Mouse (Mus musculus) lung, embryonic 14.5 days (tissue): ENCODE results near the gene Ccdc85a. TPM values are rescaled to one million over a fixed set of nuclear protein-coding genes. Genes with fewer than 3 reads are reported as not detected.

Experiments used
- ATAC-seq: fragments of 200-750 bp; cut with Nextera tagmentation; 2 replicates; pipeline ENCODE4 v1.8.0; 2017; ENCODE audit warnings: mild to moderate bottlenecking, moderate TSS enrichment, moderate library complexity; ENCODE audit not compliant: insufficient read depth
- DNase-seq: peaks from one replicate; pipeline ENCODE4 v3.0.0-alpha.2; 2015
- H3K27ac ChIP-seq: fragments of 300-500 bp; sonication (generic); 2 replicates; pipeline ENCODE4 v1.5.1; 2014; ENCODE audit warnings: low read depth, mild to moderate bottlenecking, moderate library complexity
- H3K27me3 ChIP-seq: fragments of 300-500 bp; sonication (generic); 2 replicates; pipeline ENCODE4 v1.6.1; 2014; ENCODE audit warnings: low read length, control low read depth; ENCODE audit not compliant: insufficient read depth
- H3K36me3 ChIP-seq: fragments of 300-500 bp; sonication (generic); 2 replicates; pipeline ENCODE4 v1.6.1; 2014; ENCODE audit warnings: control low read depth; ENCODE audit not compliant: insufficient read depth
- H3K4me1 ChIP-seq: fragments of 300-500 bp; sonication (generic); 2 replicates; pipeline ENCODE4 v1.6.1; 2014; ENCODE audit warnings: antibody characterized with exemption, control low read depth; ENCODE audit not compliant: insufficient read depth
- H3K4me2 ChIP-seq: fragments of 300-500 bp; sonication (generic); 2 replicates; pipeline ENCODE4 v1.6.1; 2014; ENCODE audit warnings: mild to moderate bottlenecking
- H3K4me3 ChIP-seq: fragments of 300-500 bp; sonication (generic); 2 replicates; pipeline ENCODE4 v1.5.1; 2014; ENCODE audit warnings: low read depth, low read length
- H3K9ac ChIP-seq: fragments of 300-500 bp; sonication (generic); 2 replicates; pipeline ENCODE4 v1.6.1; 2014
- H3K9me3 ChIP-seq: fragments of 300-500 bp; sonication (generic); 2 replicates; pipeline ENCODE4 v1.6.1; 2016; ENCODE audit warnings: low read depth, low read length, control low read depth
- CTCF ChIP-seq: IDR thresholded peaks from 2 replicates; pipeline ENCODE4 v1.5.1; 2016; ENCODE audit warnings: antibody characterized with exemption, low read depth
- WGBS: fragments of 180-500 bp; shearing (Covaris S2); extraction: QIAGEN DNeasy Blood & Tissue Kit; methylation state at CpG from one replicate; pipeline ENCODE4 v1.1.7; 2014; 5-methylcytosine and 5-hydroxymethylcytosine counted together
- polyA plus RNA-seq: library from polyadenylated mRNA; unstranded; fragments of >200 nt; fragmentation: Nextera tagmentation; extraction: Ambion mirVana; gene quantifications from 2 replicates; pipeline ENCODE4 v1.2.1, GENCODE M21; 2014

Ccdc85a gene
- polyA plus RNA-seq, 1 experiment from 2014 or later: 4.4 TPM

DNA sequence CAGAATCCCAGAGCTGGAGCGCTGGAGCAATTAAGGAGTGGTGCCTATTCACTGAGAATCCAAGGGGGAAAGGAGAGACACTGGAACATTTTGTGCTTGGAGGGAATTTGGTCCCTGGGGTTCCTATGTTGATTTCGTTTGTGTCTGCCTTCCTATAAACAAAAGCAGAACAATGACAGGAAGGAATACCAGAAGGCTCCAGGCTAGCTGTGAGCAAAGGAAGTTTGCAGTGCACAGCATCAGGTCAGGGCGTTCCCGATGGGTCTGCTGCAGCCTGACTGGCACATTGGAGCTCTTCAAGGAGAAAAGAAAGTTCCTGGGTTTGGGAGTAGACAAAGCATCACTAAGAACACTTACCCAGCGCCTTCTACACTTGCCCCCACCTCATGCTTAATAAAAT is 1.9 kb downstream of the Ccdc85a start:
- H3K27ac ChIP-seq: no peak overlapping the region
- H3K27me3 ChIP-seq: peaks cover 28% of the 10 kb centered on the region
- H3K36me3 ChIP-seq: no peaks in the 10 kb centered on the region
- no peaks in the 10 kb centered on the region for H3K9me3 ChIP-seq
- no peak overlapping the region for H3K4me3 ChIP-seq
- ATAC-seq (no peak), DNase-seq (peak; percentile 35)
- WGBS: 14% methylated on average over 5 of the region's 5 CpGs
- 0 out of 2 replicates have a peak overlapping the region, but pooled peaks have one; percentile 77 for H3K4me2 ChIP-seq
- no peak overlapping the region for H3K9ac ChIP-seq
- H3K4me1 ChIP-seq: no peaks in the 10 kb centered on the region
- no peak for TF ChIP-seq CTCF

DNA sequence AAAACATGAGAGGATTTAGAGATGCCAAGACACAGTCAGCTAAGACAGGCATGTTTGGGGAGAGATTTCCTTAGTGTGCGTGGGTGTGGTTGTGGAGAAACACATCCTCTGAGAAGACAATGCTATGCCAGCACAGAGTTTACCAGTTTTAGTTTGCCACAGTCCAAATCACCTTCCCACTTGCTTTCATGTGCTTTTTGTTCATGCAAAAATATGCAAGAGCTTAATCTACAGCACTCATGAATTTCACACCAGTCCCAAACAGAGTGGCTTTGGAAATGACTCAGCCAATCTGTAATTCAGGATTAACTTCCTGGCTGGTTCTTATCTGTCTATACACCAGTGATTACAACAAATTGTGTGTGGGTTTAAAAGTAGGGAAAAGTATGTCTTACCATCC is 11.7 kb downstream of the Ccdc85a start:
- ATAC-seq (no peak), DNase-seq (no peak)
- Histone ChIP-seq H3K36me3 (no peaks in the 10 kb centered on the region), H3K27me3 (no peaks in the 10 kb centered on the region), H3K9ac (no peak overlapping the region), H3K9me3 (no peaks in the 10 kb centered on the region), H3K4me2 (no peak overlapping the region), H3K27ac (no peak overlapping the region), H3K4me3 (no peak overlapping the region), H3K4me1 (no peaks in the 10 kb centered on the region)
- TF ChIP-seq CTCF: no peak
- WGBS: 75% methylated on average over 1 of the region's 1 CpGs

DNA sequence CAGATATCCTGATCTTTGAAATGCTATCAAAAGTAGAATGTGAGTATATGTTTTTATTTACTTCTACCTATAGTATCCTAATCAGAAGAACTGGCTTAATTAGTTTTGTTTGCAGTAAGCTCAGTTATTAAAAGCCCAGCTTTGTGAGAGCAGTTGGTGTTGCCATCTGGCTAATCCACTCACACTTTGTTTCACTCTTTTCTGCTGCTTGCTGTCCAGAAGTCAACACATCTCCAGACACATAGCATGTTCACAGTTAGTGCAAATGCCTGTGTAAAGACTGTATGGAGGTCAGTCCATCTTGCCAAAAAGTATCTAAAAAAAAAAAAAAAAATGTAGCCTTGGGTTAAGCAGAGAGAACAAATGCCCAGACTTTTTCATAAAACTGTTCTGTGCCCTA is 27.7 kb downstream of the Ccdc85a start:
- H3K27me3 ChIP-seq: no peaks in the 10 kb centered on the region
- ATAC-seq: no peak
- no peaks in the 10 kb centered on the region for H3K36me3 ChIP-seq
- TF ChIP-seq CTCF: no peak
- H3K9ac ChIP-seq: no peak overlapping the region
- H3K4me3 ChIP-seq: no peak overlapping the region
- no peaks in the 10 kb centered on the region for H3K4me1 ChIP-seq
- H3K4me2 ChIP-seq: no peak overlapping the region
- no peak overlapping the region for H3K27ac ChIP-seq
- no peak for DNase-seq
- H3K9me3 ChIP-seq: no peaks in the 10 kb centered on the region

DNA sequence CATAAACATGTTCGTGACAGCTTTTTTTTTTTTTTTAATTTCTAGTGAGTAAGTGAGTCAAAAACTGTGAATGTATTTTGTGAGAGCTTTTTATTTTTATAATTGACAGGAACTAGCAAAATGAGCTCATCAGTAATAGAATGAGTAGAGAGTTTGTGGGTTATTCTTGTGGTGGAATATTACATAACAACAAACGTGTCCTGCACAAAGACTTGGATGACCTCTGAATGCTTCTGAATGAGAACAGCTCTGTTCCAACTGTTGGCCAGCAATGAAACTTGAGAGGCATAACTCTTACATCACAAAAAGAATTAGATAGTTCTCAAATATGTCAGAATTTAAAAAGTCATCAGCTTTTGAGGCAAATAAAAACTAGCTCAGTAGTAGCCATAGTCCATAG is 40.7 kb downstream of the Ccdc85a start:
- no peak overlapping the region for H3K4me2 ChIP-seq
- H3K9me3 ChIP-seq: no peaks in the 10 kb centered on the region
- TF ChIP-seq CTCF: no peak
- ATAC-seq (no peak), DNase-seq (no peak)
- no peaks in the 10 kb centered on the region for H3K36me3 ChIP-seq
- WGBS: 84% methylated on average over 2 of the region's 2 CpGs
- H3K27ac ChIP-seq: no peak overlapping the region
- H3K4me3 ChIP-seq: no peak overlapping the region
- no peaks in the 10 kb centered on the region for H3K27me3 ChIP-seq
- no peaks in the 10 kb centered on the region for H3K4me1 ChIP-seq
- H3K9ac ChIP-seq: no peak overlapping the region

DNA sequence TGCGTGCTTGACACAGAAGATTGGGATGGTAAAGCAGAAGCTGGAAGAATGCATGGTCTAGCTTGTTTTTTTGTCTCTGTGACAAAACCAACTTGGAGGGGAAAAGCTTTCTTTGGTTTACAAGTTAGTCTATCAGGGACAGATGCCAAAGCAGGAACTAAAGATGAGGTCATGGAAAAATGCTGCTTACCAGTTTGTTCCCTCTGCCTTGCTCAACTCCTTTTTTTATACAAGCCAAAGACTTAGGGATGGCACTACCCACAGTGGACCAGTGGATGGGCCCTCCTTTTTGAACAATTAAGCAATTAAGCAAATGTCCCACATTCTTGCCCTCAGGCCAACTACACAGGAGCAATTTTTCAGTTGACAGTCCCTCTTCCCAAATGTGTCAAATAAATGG is 42.8 kb downstream of the Ccdc85a start:
- no peak overlapping the region for H3K9ac ChIP-seq
- no peaks in the 10 kb centered on the region for H3K36me3 ChIP-seq
- no peaks in the 10 kb centered on the region for H3K4me1 ChIP-seq
- DNase-seq (no peak), ATAC-seq (no peak)
- 85% methylated on average over 1 of the region's 1 CpGs for WGBS
- H3K4me3 ChIP-seq: no peak overlapping the region
- H3K4me2 ChIP-seq: no peak overlapping the region
- H3K9me3 ChIP-seq: no peaks in the 10 kb centered on the region
- no peak overlapping the region for H3K27ac ChIP-seq
- no peaks in the 10 kb centered on the region for H3K27me3 ChIP-seq
- no peak for TF ChIP-seq CTCF

DNA sequence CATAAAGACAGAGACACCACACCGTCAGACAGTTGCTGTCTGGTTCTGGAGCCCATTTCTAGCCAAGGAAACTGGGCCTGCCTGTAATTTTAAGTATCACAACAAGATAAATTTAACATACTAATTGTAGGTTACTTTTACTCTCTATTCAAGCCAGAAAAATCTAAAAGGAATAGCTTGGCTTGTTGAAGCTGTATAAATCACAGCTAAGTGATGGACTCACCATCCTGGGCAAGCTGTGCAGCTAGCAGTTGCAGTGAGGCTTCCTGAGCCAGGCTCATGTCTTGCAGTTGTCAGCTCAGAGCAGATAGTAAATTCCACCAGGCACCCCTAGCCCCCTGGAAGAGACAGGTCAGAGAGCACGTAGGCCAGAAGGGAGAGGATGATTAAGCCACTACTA is 50.8 kb downstream of the Ccdc85a start:
- 85% methylated on average over 2 of the region's 2 CpGs for whole genome bisulfite sequencing
- H3K4me2 ChIP-seq: no peak overlapping the region
- no peaks in the 10 kb centered on the region for H3K27me3 ChIP-seq
- ATAC-seq (no peak), DNase-seq (no peak)
- no peak overlapping the region for H3K4me3 ChIP-seq
- H3K4me1 ChIP-seq: no peaks in the 10 kb centered on the region
- no peak for TF ChIP-seq CTCF
- H3K36me3 ChIP-seq: no peaks in the 10 kb centered on the region
- no peak overlapping the region for H3K27ac ChIP-seq
- no peaks in the 10 kb centered on the region for H3K9me3 ChIP-seq
- no peak overlapping the region for H3K9ac ChIP-seq

DNA sequence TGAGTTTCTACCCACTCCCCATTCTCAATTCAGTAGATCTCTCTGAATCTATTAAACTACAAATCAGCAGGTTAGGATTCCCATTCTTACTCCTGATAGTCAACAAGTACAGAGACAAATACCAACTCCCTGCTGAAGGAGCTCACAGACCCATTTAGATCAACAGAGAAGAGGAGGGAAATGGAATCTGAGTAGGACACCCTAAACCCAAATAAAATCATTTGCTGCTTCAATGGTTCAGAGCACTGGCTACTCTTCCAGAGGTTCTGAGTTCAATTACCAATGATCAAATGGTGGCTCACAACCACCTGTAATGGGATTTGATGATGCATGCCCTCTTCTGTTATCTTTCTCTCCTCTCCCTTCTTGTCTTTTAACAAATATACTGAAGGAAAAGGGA is 82.9 kb downstream of the Ccdc85a start:
- ATAC-seq: no peak
- no peaks in the 10 kb centered on the region for H3K4me1 ChIP-seq
- no peak overlapping the region for H3K4me3 ChIP-seq
- no peak for DNase-seq
- H3K4me2 ChIP-seq: no peak overlapping the region
- no peaks in the 10 kb centered on the region for H3K27me3 ChIP-seq
- H3K9ac ChIP-seq: no peak overlapping the region
- no peak overlapping the region for H3K27ac ChIP-seq
- H3K36me3 ChIP-seq: no peaks in the 10 kb centered on the region
- TF ChIP-seq CTCF: no peak
- no peaks in the 10 kb centered on the region for H3K9me3 ChIP-seq

DNA sequence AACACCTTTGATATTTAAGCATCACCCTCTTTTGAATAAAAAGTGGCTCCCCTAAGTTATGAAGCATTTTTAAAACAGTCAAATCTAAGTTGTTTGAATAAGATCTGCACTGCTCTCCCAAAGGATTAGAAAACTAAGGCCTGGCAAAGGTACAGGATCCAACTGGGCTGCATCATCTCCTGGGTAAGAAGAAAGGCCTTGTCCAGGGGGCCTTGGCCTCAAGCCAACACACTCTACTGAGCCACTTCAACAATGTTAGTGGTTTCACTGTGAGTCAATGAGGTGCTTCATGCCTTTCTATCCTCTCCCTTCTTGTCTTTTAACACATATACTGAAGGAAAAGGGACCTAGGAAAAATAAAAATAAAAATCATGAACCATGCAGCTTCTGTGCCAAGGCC is 87.1 kb downstream of the Ccdc85a start:
- no peak overlapping the region for H3K27ac ChIP-seq
- H3K4me3 ChIP-seq: no peak overlapping the region
- DNase-seq (peak; percentile 31), ATAC-seq (no peak)
- H3K4me2 ChIP-seq: no peak overlapping the region
- H3K9ac ChIP-seq: no peak overlapping the region
- no peak for TF ChIP-seq CTCF
- H3K9me3 ChIP-seq: no peaks in the 10 kb centered on the region
- H3K4me1 ChIP-seq: no peaks in the 10 kb centered on the region
- H3K27me3 ChIP-seq: no peaks in the 10 kb centered on the region
- H3K36me3 ChIP-seq: no peaks in the 10 kb centered on the region
